Mouse (Mus musculus) bone marrow, adult 2 months (tissue): ENCODE data around the gene 6030498E09Rik. TPM values are rescaled to one million over a fixed set of nuclear protein-coding genes. Genes with fewer than 3 reads are reported as not detected.

Experiments used
- H3K27ac ChIP-seq: fragments of 200-500 bp; 2 replicates; pipeline ENCODE4 v1.5.1; 2012; ENCODE audit warnings: low read depth, mild to moderate bottlenecking, control low read depth, inconsistent platforms, low read length; ENCODE audit not compliant: control insufficient read depth, poor library complexity, insufficient read depth
- H3K4me1 ChIP-seq: fragments of 200-500 bp; 2 replicates; pipeline ENCODE4 v1.6.1; 2011; ENCODE audit warnings: low read length; ENCODE audit not compliant: control insufficient read depth, insufficient read depth
- H3K4me3 ChIP-seq: fragments of 200-500 bp; replicated peaks from 2 replicates; pipeline ENCODE3; 2011; ENCODE audit warnings: mild to moderate bottlenecking, low read depth, low read length, control low read depth; ENCODE audit not compliant: control insufficient read depth
- CTCF ChIP-seq: fragments of 200-500 bp; IDR thresholded peaks from 2 replicates; pipeline ENCODE4 v1.5.1; 2011; ENCODE audit warnings: low read length, control low read depth; ENCODE audit not compliant: control insufficient read depth, insufficient read depth
- POLR2A ChIP-seq: fragments of 200-500 bp; IDR thresholded peaks from 2 replicates; pipeline ENCODE4 v1.6.1; 2011; ENCODE audit warnings: low read depth, mild to moderate bottlenecking, control low read depth, low read length, borderline replicate concordance; ENCODE audit not compliant: control insufficient read depth
- WGBS: fragments of 180-500 bp; shearing (Covaris S2); methylation state at CpG from one replicate; pipeline ENCODE4 v1.1.7; 2018; 5-methylcytosine and 5-hydroxymethylcytosine counted together
- polyA plus RNA-seq: library from polyadenylated mRNA; stranded (reverse); fragments of >200 nt; gene quantifications from 2 replicates; pipeline ENCODE4 v1.2.4, GENCODE M21; 2011; ENCODE audit warnings: low replicate concordance; ENCODE audit not compliant: missing spikeins, insufficient read depth, insufficient read length

Gene 6030498E09Rik
- polyA plus RNA-seq, 1 experiment = not detected

- TF ChIP-seq CTCF (no peak), POLR2A (no peak)
- 79% methylated on average over 3 of the region's 3 CpGs for WGBS
Measured at GRCm38 (mm10) chrX:38813934-38814333, 41.5 kb downstream of the 6030498E09Rik start.

GRCm38 (mm10) chrX:38816841-38817240 is 44.4 kb downstream of the 6030498E09Rik start:
- Histone ChIP-seq H3K27ac (no peak overlapping the region), H3K4me1 (no peaks in the 10 kb centered on the region), H3K4me3 (no peak overlapping the region)
- WGBS = 70% methylated on average over 3 of the region's 3 CpGs
- TF ChIP-seq CTCF (no peak), POLR2A (no peak)

More at GRCm38 (mm10) chrX:38813934-38814333, 41.5 kb downstream of the 6030498E09Rik start:
- H3K4me1 ChIP-seq = no peaks in the 10 kb centered on the region
- H3K4me3 ChIP-seq = no peak overlapping the region
- no peak overlapping the region for H3K27ac ChIP-seq

- no peak overlapping the region for H3K27ac ChIP-seq
- no peak overlapping the region for H3K4me3 ChIP-seq
- TF ChIP-seq CTCF (no peak), POLR2A (no peak)
- 50% methylated on average over 1 of the region's 1 CpGs for WGBS
- no peaks in the 10 kb centered on the region for H3K4me1 ChIP-seq
Measured at GRCm38 (mm10) chrX:38958571-38958970, 186.1 kb downstream of the 6030498E09Rik start.

GRCm38 (mm10) chrX:38996265-38996664 is 223.8 kb downstream of the 6030498E09Rik start:
- Histone ChIP-seq H3K27ac (no peak overlapping the region), H3K4me1 (no peaks in the 10 kb centered on the region), H3K4me3 (no peak overlapping the region)
- 84% methylated on average over 5 of the region's 5 CpGs for WGBS
- no peak for TF ChIP-seq CTCF
- TF ChIP-seq POLR2A = no peak

Other genes starting within 250 kb of the 6030498E09Rik start
- 4.7 and 26.5 TPM in 2 replicates for gene Cul4b, start 196.5 kb upstream of the 6030498E09Rik start, polyA plus RNA-seq
- gene Mcts1, start 172.1 kb upstream of the 6030498E09Rik start, polyA plus RNA-seq = 63.0 and 105 TPM in 2 replicates
- gene C1galt1c1, start 137.6 kb upstream of the 6030498E09Rik start, polyA plus RNA-seq = 5.8 and 8.0 TPM in 2 replicates